Mouse (Mus musculus): Measurements from ENCODE around the gene Olfr902. TPM values are rescaled to one million over a fixed set of nuclear protein-coding genes. Genes with fewer than 3 reads are reported as not detected.
"Not testable (repeated sequence)": the region's sequence is repeated elsewhere in the genome, so short reads cannot be mapped to it uniquely, and the experiment has no call there.

Gene Olfr902
- total RNA-seq (2014; fragmentation: Nextera tagmentation), result not detected in 2 replicates
- not detected in 2 replicates for total RNA-seq (2017)
- not detected in 2 replicates for polyA plus RNA-seq (2012)

GRCm38 (mm10) chr9:38447352-38447751 lies at the start of gene Olfr902:
Olfr902 (plus strand) TSS chr9:38447652.
- DNase-seq (ENCODE audit: low spot score) (no peak), ATAC-seq (ENCODE audit: extremely low read depth, insufficient number of reproducible peaks, low FRiP score, poor library complexity, severe bottlenecking) (no peak)
- TF ChIP-seq TAL1 (conservative IDR thresholded peaks at IDR 0.05; ENCODE audit: low read depth, low read length), result no peak
- no peak for TF ChIP-seq GATA2 (IDR thresholded peaks at IDR 0.05; ENCODE audit: borderline replicate concordance, low read depth, low read length)
- no peak for TF ChIP-seq CTCF (IDR thresholded peaks at IDR 0.05; ENCODE audit: low read depth, low read length)
- no peak for TF ChIP-seq POLR2AphosphoS5 (IDR thresholded peaks at IDR 0.05; ENCODE audit: insufficient replicate concordance, low read depth, low read length)
- no peak for TF ChIP-seq GATA1 (IDR thresholded peaks at IDR 0.05; ENCODE audit: borderline replicate concordance, low read length)
- H3K9me3 ChIP-seq (replicated peaks), result no peaks in the 10 kb centered on the region
- H3K4me1 ChIP-seq (ENCODE audit: insufficient read depth, low read depth, low read length), result no peaks in the 10 kb centered on the region
- no peaks in the 10 kb centered on the region for H3K36me3 ChIP-seq (replicated peaks)
- H3K4me3 ChIP-seq (ENCODE audit: low read depth, low read length), result no peak within 1 kb of the TSS
- no peaks in the 10 kb centered on the region for H3K27me3 ChIP-seq (ENCODE audit: insufficient read depth, low read length)

GRCm38 (mm10) chr9:38401398-38401797 lies 46.1 kb upstream of the Olfr902 start, which contains the start of gene Olfr147:
Olfr147 (plus strand) TSS chr9:38401698.
- H3K4me3 ChIP-seq (ENCODE audit: low read depth, low read length), result no peak within 1 kb of the TSS
- DNase-seq (ENCODE audit: low spot score) (no peak), ATAC-seq (ENCODE audit: extremely low read depth, insufficient number of reproducible peaks, low FRiP score, poor library complexity, severe bottlenecking) (no peak)
- no peaks in the 10 kb centered on the region for H3K27me3 ChIP-seq (ENCODE audit: insufficient read depth, low read length)
- no peaks in the 10 kb centered on the region for H3K36me3 ChIP-seq (replicated peaks)
- H3K9me3 ChIP-seq (replicated peaks), result no peaks in the 10 kb centered on the region
- TF ChIP-seq POLR2AphosphoS5 (IDR thresholded peaks at IDR 0.05; ENCODE audit: insufficient replicate concordance, low read depth, low read length) (no peak), TAL1 (conservative IDR thresholded peaks at IDR 0.05; ENCODE audit: low read depth, low read length) (no peak), GATA1 (IDR thresholded peaks at IDR 0.05; ENCODE audit: borderline replicate concordance, low read length) (no peak), GATA2 (IDR thresholded peaks at IDR 0.05; ENCODE audit: borderline replicate concordance, low read depth, low read length) (no peak), CTCF (IDR thresholded peaks at IDR 0.05; ENCODE audit: low read depth, low read length) (no peak)
- H3K4me1 ChIP-seq (ENCODE audit: insufficient read depth, low read depth, low read length), result no peaks in the 10 kb centered on the region

- ATAC-seq (ENCODE audit: extremely low read depth, insufficient number of reproducible peaks, low FRiP score, poor library complexity, severe bottlenecking); H3K27me3 ChIP-seq (ENCODE audit: insufficient read depth, low read length); H3K4me3 ChIP-seq (ENCODE audit: low read depth, low read length); H3K9me3 ChIP-seq (replicated peaks); DNase-seq (ENCODE audit: low spot score); H3K4me1 ChIP-seq (ENCODE audit: insufficient read depth, low read depth, low read length); H3K36me3 ChIP-seq (replicated peaks): not testable (repeated sequence)
Observed at GRCm38 (mm10) chr9:38407502-38407901, 40.0 kb upstream of the Olfr902 start.

- not testable (repeated sequence) for H3K4me3 ChIP-seq (ENCODE audit: low read depth, low read length); H3K9me3 ChIP-seq (replicated peaks); H3K4me1 ChIP-seq (ENCODE audit: insufficient read depth, low read depth, low read length); DNase-seq (ENCODE audit: low spot score); H3K27me3 ChIP-seq (ENCODE audit: insufficient read depth, low read length); H3K36me3 ChIP-seq (replicated peaks); ATAC-seq (ENCODE audit: extremely low read depth, insufficient number of reproducible peaks, low FRiP score, poor library complexity, severe bottlenecking)
Observed at GRCm38 (mm10) chr9:38413502-38413901, 34.0 kb upstream of the Olfr902 start.

- Histone ChIP-seq H3K4me3 (ENCODE audit: low read depth, low read length) (no peak overlapping the region), H3K36me3 (replicated peaks) (no peaks in the 10 kb centered on the region), H3K4me1 (ENCODE audit: insufficient read depth, low read depth, low read length) (no peaks in the 10 kb centered on the region), H3K27me3 (ENCODE audit: insufficient read depth, low read length) (no peaks in the 10 kb centered on the region), H3K9me3 (replicated peaks) (no peaks in the 10 kb centered on the region)
- DNase-seq (ENCODE audit: low spot score) (no peak), ATAC-seq (ENCODE audit: extremely low read depth, insufficient number of reproducible peaks, low FRiP score, poor library complexity, severe bottlenecking) (no peak)
- TF ChIP-seq CTCF (IDR thresholded peaks at IDR 0.05; ENCODE audit: low read depth, low read length) (no peak), TAL1 (conservative IDR thresholded peaks at IDR 0.05; ENCODE audit: low read depth, low read length) (no peak), POLR2AphosphoS5 (IDR thresholded peaks at IDR 0.05; ENCODE audit: insufficient replicate concordance, low read depth, low read length) (no peak), GATA2 (IDR thresholded peaks at IDR 0.05; ENCODE audit: borderline replicate concordance, low read depth, low read length) (no peak), GATA1 (IDR thresholded peaks at IDR 0.05; ENCODE audit: borderline replicate concordance, low read length) (no peak)
Observed at GRCm38 (mm10) chr9:38423801-38424200, 23.7 kb upstream of the Olfr902 start.

GRCm38 (mm10) chr9:38427026-38427425 lies 20.4 kb upstream of the Olfr902 start:
- Histone ChIP-seq H3K27me3 (ENCODE audit: insufficient read depth, low read length) (no peaks in the 10 kb centered on the region), H3K4me3 (ENCODE audit: low read depth, low read length) (no peak overlapping the region), H3K9me3 (replicated peaks) (no peaks in the 10 kb centered on the region), H3K4me1 (ENCODE audit: insufficient read depth, low read depth, low read length) (no peaks in the 10 kb centered on the region), H3K36me3 (replicated peaks) (no peaks in the 10 kb centered on the region)
- DNase-seq (ENCODE audit: low spot score), result no peak
- TF ChIP-seq TAL1 (conservative IDR thresholded peaks at IDR 0.05; ENCODE audit: low read depth, low read length), result no peak
- no peak for TF ChIP-seq POLR2AphosphoS5 (IDR thresholded peaks at IDR 0.05; ENCODE audit: insufficient replicate concordance, low read depth, low read length)
- no peak for TF ChIP-seq GATA2 (IDR thresholded peaks at IDR 0.05; ENCODE audit: borderline replicate concordance, low read depth, low read length)
- ATAC-seq (ENCODE audit: extremely low read depth, insufficient number of reproducible peaks, low FRiP score, poor library complexity, severe bottlenecking), result no peak

GRCm38 (mm10) chr9:38429155-38429554 lies 18.3 kb upstream of the Olfr902 start, which contains the start of gene Olfr901:
Olfr901 (plus strand) TSS chr9:38429455.
- ATAC-seq (ENCODE audit: extremely low read depth, insufficient number of reproducible peaks, low FRiP score, poor library complexity, severe bottlenecking) (no peak), DNase-seq (ENCODE audit: low spot score) (no peak)
- Histone ChIP-seq H3K9me3 (replicated peaks) (no peaks in the 10 kb centered on the region), H3K36me3 (replicated peaks) (no peaks in the 10 kb centered on the region), H3K4me1 (ENCODE audit: insufficient read depth, low read depth, low read length) (no peaks in the 10 kb centered on the region), H3K4me3 (ENCODE audit: low read depth, low read length) (no peak within 1 kb of the TSS), H3K27me3 (ENCODE audit: insufficient read depth, low read length) (no peaks in the 10 kb centered on the region)
- TF ChIP-seq GATA2 (IDR thresholded peaks at IDR 0.05; ENCODE audit: borderline replicate concordance, low read depth, low read length) (no peak), POLR2AphosphoS5 (IDR thresholded peaks at IDR 0.05; ENCODE audit: insufficient replicate concordance, low read depth, low read length) (no peak), GATA1 (IDR thresholded peaks at IDR 0.05; ENCODE audit: borderline replicate concordance, low read length) (no peak), TAL1 (conservative IDR thresholded peaks at IDR 0.05; ENCODE audit: low read depth, low read length) (no peak), CTCF (IDR thresholded peaks at IDR 0.05; ENCODE audit: low read depth, low read length) (no peak)

All from G1E (cell line).